9 mouse cellular contexts compared by ENCODE assay signal in the genomic region with DNA sequence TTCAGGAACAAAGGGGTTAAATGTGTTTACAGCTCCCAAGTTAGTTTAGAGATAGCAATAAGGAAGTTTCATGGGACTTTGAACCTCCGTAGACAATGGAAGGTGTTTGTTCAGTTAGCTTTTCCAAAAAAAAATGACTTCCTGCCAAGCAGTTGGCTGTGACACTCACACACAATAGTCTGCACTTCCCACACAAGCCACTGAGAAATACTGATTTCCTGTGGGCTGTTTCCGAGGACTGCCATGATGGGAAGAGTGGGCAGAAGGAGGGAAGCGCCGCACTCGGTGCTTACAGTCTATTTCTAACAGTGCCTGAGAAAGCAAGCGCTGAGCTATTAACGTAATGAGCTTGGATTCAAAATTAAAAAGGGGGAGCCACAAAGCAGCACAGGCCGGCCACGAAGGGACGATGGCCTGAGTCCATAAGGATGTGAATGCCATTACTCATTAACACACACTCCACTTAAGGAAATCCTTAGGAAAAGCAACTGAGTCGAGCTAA.
A peak's percentile ranks its signal among the peaks of the same experiment; 100 is the strongest.
DNase-seq lines count a peak whose midpoint lies in the region; ATAC-seq and TF ChIP-seq lines count a peak whose summit lies in the region.
"Had no signal": no experiment of that assay in that cellular context is flagged by ENCODE, and none has a peak within 500 bp of the region (broad histone marks: within the 10 kb centered on the region; RNA-seq: fewer than 3 reads in every experiment).

No protein-coding gene starts in this region.

- H3K4me2 ChIP-seq in hindbrain, postnatal 0 days (ENCODE audit: low read depth, low read length) = no peak overlapping the region
- no peak overlapping the region for H3K4me2 ChIP-seq in hindbrain, embryonic 12.5 days (replicated peaks)

- WGBS in hindbrain, postnatal 0 days = 70% methylated on average over 11 of the region's 11 CpGs
- 79% methylated on average over 11 of the region's 11 CpGs for WGBS in hindbrain, embryonic 12.5 days
- whole genome bisulfite sequencing in cerebellum, adult 2 months = 68% methylated on average over 11 of the region's 11 CpGs

- peak; percentile 26 for DNase-seq in hindbrain, postnatal 0 days (ENCODE audit: low spot score)
- peak; percentile 39 to 60 for DNase-seq in frontal cortex, postnatal 36 days (ENCODE audit: low spot score in 2 of 2)
- DNase-seq in kidney, adult 18-20 months = peak; percentile 3
- DNase-seq in left cerebral cortex, postnatal 25 days (ENCODE audit: low spot score in 2 of 2) = peak; percentile 41 to 84
- no peak for DNase-seq in cerebellum, adult 9-11 months
- DNase-seq in cerebellum, adult 2 months = no peak

- ATAC-seq in hindbrain, postnatal 0 days = no peak
- no peak for ATAC-seq in hindbrain, embryonic 12.5 days (ENCODE audit: low FRiP score)
- no peak for ATAC-seq in monocyte, adult 5-6 weeks (replicated peaks; ENCODE audit: insufficient number of reproducible peaks, low FRiP score, low TSS enrichment, poor library complexity, severe bottlenecking)

- no peak overlapping the region for H3K4me3 ChIP-seq in hindbrain, postnatal 0 days (ENCODE audit: low read length)
- H3K4me3 ChIP-seq in hindbrain, embryonic 12.5 days = no peak overlapping the region
- H3K4me3 ChIP-seq in cerebellum, adult 2 months (replicated peaks; ENCODE audit: insufficient read depth, low read depth, low read length) = no peak overlapping the region
- H3K4me3 ChIP-seq: myocyte had no signal

- TF ChIP-seq POLR2A in cerebellum, adult 2 months (IDR thresholded peaks at IDR 0.05; ENCODE audit: borderline replicate concordance, insufficient read depth, low read length) = no peak

- TF ChIP-seq CTCF in hindbrain, postnatal 0 days (IDR thresholded peaks at IDR 0.05; ENCODE audit: low read depth) = peak; percentile 11; the same call in 1 of the 2 replicates
- TF ChIP-seq CTCF in cerebellum, adult 2 months (IDR thresholded peaks at IDR 0.05; ENCODE audit: borderline replicate concordance, insufficient read depth, low read depth, low read length) = no peak

- intact Hi-C loops in left cerebral cortex, postnatal 25 days (cut with DNase I) = loop anchor here (2.0 to 5.0 kb wide), 2 partner anchors 38 to 143 kb away; a partner anchor contains a TSS

- no peaks in the 10 kb centered on the region for H3K36me3 ChIP-seq in hindbrain, postnatal 0 days (ENCODE audit: insufficient read depth, low read length)
- no peaks in the 10 kb centered on the region for H3K36me3 ChIP-seq in hindbrain, embryonic 12.5 days

- no peaks in the 10 kb centered on the region for H3K9me3 ChIP-seq in hindbrain, postnatal 0 days (ENCODE audit: low read length)
- H3K9me3 ChIP-seq in hindbrain, embryonic 12.5 days (replicated peaks) = no peaks in the 10 kb centered on the region

- no peak overlapping the region for H3K27ac ChIP-seq in hindbrain, postnatal 0 days
- no peak overlapping the region for H3K27ac ChIP-seq in hindbrain, embryonic 12.5 days
- no peak overlapping the region for H3K27ac ChIP-seq in cerebellum, adult 2 months (ENCODE audit: insufficient read depth, low read length)

- no peaks in the 10 kb centered on the region for H3K4me1 ChIP-seq in hindbrain, postnatal 0 days (ENCODE audit: insufficient read depth, low read length)
- H3K4me1 ChIP-seq in hindbrain, embryonic 12.5 days = no peaks in the 10 kb centered on the region
- no peaks in the 10 kb centered on the region for H3K4me1 ChIP-seq in cerebellum, adult 2 months (ENCODE audit: control insufficient read depth, insufficient read depth, low read length)

- no peak overlapping the region for H3K9ac ChIP-seq in hindbrain, postnatal 0 days (replicated peaks; ENCODE audit: low read length)
- no peak overlapping the region for H3K9ac ChIP-seq in hindbrain, embryonic 12.5 days

- no peaks in the 10 kb centered on the region for H3K27me3 ChIP-seq in hindbrain, postnatal 0 days (ENCODE audit: insufficient read depth, low read length)
- H3K27me3 ChIP-seq in hindbrain, embryonic 12.5 days = no peaks in the 10 kb centered on the region
- H3K27me3 ChIP-seq in cerebellum, adult 2 months (ENCODE audit: control insufficient read depth, insufficient read depth, low read length) = no peaks in the 10 kb centered on the region

Comparison
In these comparisons a context has a peak if more than half of its experiments do, and no peak if none do; other contexts are left out.
1. DNase-seq: peak in hindbrain, postnatal 0 days (single experiment), frontal cortex, postnatal 36 days (2 of 2), kidney, adult 18-20 months (single experiment) and left cerebral cortex, postnatal 25 days (2 of 2); none in cerebellum, adult 9-11 months (single experiment) and cerebellum, adult 2 months (0 of 2).